Mouse (Mus musculus): ENCODE data around the gene Gart.

DNA sequence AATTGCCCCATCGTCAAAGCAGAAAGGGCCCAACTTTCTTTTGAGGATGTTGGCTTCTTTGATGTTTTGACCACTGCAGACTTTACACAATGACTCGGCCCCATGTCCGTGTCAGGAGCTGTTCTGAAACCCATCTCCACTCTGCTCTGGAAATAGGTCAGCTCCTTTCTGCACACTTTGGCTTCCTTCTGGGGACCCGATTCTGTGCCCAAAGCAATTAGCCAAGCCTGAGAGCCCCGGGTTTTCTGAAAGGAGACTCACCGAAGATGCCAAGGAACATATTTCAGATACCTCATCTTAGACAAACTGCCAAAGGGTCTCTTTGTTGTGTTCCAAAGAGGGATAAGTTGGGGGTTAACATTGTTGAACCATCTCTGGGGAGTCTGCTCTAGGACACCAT, 32.2 kb downstream of the Gart start:
- no peak for TF ChIP-seq TAL1 (IDR thresholded peaks at IDR 0.05; ENCODE audit: low read length)
- no peak for TF ChIP-seq GATA1 (IDR thresholded peaks at IDR 0.05; ENCODE audit: low read length)

All from erythroblast, embryonic 14.5 days (primary cell).